ENCODE assay signal across 8 mouse cellular contexts in genomic region chr1:180330707-180331545, GRCm38 (mm10). TPM values are rescaled to one million over a fixed set of nuclear protein-coding genes. Genes with fewer than 3 reads are reported as not detected.
A peak's percentile ranks its signal among the peaks of the same experiment; 100 is the strongest.
DNase-seq lines count a peak whose midpoint lies in the region; ATAC-seq and TF ChIP-seq lines count a peak whose summit lies in the region.

No protein-coding gene starts in this region.

- WGBS in heart, adult 2 months: under 1% methylated on average over 58 of the region's 58 CpGs
- WGBS in kidney, embryonic 16.5 days: under 1% methylated on average over 58 of the region's 58 CpGs
- WGBS in macrophage (ENCODE audit: missing documents): under 1% methylated on average over 55 of the region's 58 CpGs

- H3K4me3 ChIP-seq in heart, adult 2 months: peak overlapping the region; percentile 90
- peak overlapping the region; percentile 79 for H3K4me3 ChIP-seq in kidney, embryonic 16.5 days (ENCODE audit: low read length)
- H3K4me3 ChIP-seq in macrophage (ENCODE audit: inconsistent target): peak overlapping the region; percentile 85

- H3K27me3 ChIP-seq in heart, adult 2 months (ENCODE audit: control insufficient read depth, insufficient read depth, low read length): no peaks in the 10 kb centered on the region
- no peaks in the 10 kb centered on the region for H3K27me3 ChIP-seq in kidney, embryonic 16.5 days (ENCODE audit: insufficient read depth, low read length)

- no peak for TF ChIP-seq CTCF in heart, adult 2 months (IDR thresholded peaks at IDR 0.05)

- no peak for TF ChIP-seq EP300 in heart, adult 2 months (IDR thresholded peaks at IDR 0.05; ENCODE audit: insufficient read depth, low read depth, low read length)

- ATAC-seq in kidney, embryonic 16.5 days (ENCODE audit: low FRiP score, low TSS enrichment): peak; percentile 49
- no peak for ATAC-seq in monocyte, adult 5-6 weeks (replicated peaks; ENCODE audit: insufficient number of reproducible peaks, low FRiP score, low TSS enrichment, poor library complexity, severe bottlenecking)

- peaks cover 7% of the 10 kb centered on the region for H3K4me1 ChIP-seq in heart, adult 2 months (ENCODE audit: control insufficient read depth, insufficient read depth, low read length)
- peaks cover 59% of the 10 kb centered on the region for H3K4me1 ChIP-seq in kidney, embryonic 16.5 days (ENCODE audit: insufficient read depth, low read length)

- H3K79me2 ChIP-seq in heart, adult 2 months (replicated peaks; ENCODE audit: control insufficient read depth, insufficient read depth, low read length): peaks cover 19% of the 10 kb centered on the region
- peaks cover 52% of the 10 kb centered on the region for H3K79me2 ChIP-seq in macrophage (ENCODE audit: inconsistent target)

- H3K4me2 ChIP-seq in kidney, embryonic 16.5 days (replicated peaks; ENCODE audit: low read depth, low read length): peak overlapping the region; percentile 91

- H3K9ac ChIP-seq in heart, adult 2 months (ENCODE audit: low read depth, low read length): peak overlapping the region; percentile 98
- H3K9ac ChIP-seq in kidney, embryonic 16.5 days (replicated peaks; ENCODE audit: low read length): peak overlapping the region; percentile 87

- DNase-seq in urinary bladder, adult 2 months (ENCODE audit: low spot score): peak; percentile 47
- DNase-seq in urinary bladder, postnatal 10 days (ENCODE audit: low spot score): no peak
- peak; percentile 48 for DNase-seq in cerebellum, adult 9-11 months
- DNase-seq in heart, adult 2 months: peak; percentile 69 to 74
- DNase-seq in spleen, adult 18-20 months: peak; percentile 69 to 70

- H3K27ac ChIP-seq in heart, adult 2 months: peak overlapping the region; percentile 98
- peak overlapping the region; percentile 95 for H3K27ac ChIP-seq in kidney, embryonic 16.5 days (ENCODE audit: low read length)
- H3K27ac ChIP-seq in macrophage: peak overlapping the region; percentile 92

- TF ChIP-seq POLR2A in heart, adult 2 months (IDR thresholded peaks at IDR 0.05; ENCODE audit: insufficient read depth, low read depth, low read length): no peak

- H3K9me3 ChIP-seq in kidney, embryonic 16.5 days (ENCODE audit: low read length): no peaks in the 10 kb centered on the region

- peaks cover 10% of the 10 kb centered on the region for H3K36me3 ChIP-seq in heart, adult 2 months (ENCODE audit: control insufficient read depth, insufficient read depth, low read length)
- peaks cover 4% of the 10 kb centered on the region; the same call in 1 of the 2 replicates for H3K36me3 ChIP-seq in kidney, embryonic 16.5 days (ENCODE audit: insufficient read depth, low read length)
- H3K36me3 ChIP-seq in macrophage (ENCODE audit: inconsistent target): peaks cover 13% of the 10 kb centered on the region; the same call in 1 of the 2 replicates

- intact Hi-C loops in heart, adult 2 months (cut with DNase I): loop anchor here (1.0 to 5.0 kb wide), 4 partner anchors 33 to 91 kb away; no protein-coding TSS in a partner anchor

RNA-seq across cellular contexts. Expression of gene Itpkb, which starts 0.6 kb away (rescaled TPM):
- polyA plus RNA-seq in urinary bladder, adult 2 months (2012; rRNA removed): 25.7 and 54.9 TPM in 2 replicates
- total RNA-seq in heart, adult 2 months (2021): 10 to 100 TPM; 50.0 to 50.7 TPM
- 21.5 and 29.9 TPM in 2 replicates for polyA plus RNA-seq in heart, adult 2 months (2012; rRNA removed)
- polyA plus RNA-seq in kidney, embryonic 16.5 days (2015; fragmentation: Nextera tagmentation; extraction: Ambion mirVana): 8.3 and 9.6 TPM in 2 replicates
- total RNA-seq in macrophage (2018; cell fraction: chromatin; rRNA removed): 1,000 to 10,000 TPM in 4 of 26 experiments, 100 to 1,000 TPM in 22; 236 to 1,218 (median 566) TPM
- total RNA-seq in macrophage (2018; cell fraction: cytosol; rRNA removed): 100 to 1,000 TPM in 10 of 26 experiments, 10 to 100 TPM in 16; 60.5 to 237 (median 89.4) TPM
- total RNA-seq in macrophage (2018; cell fraction: nucleus; rRNA removed): 100 to 1,000 TPM; 208 to 665 (median 325) TPM
- 43.7 to 63.0 TPM (median 46.1 TPM) in 3 replicates for polyA plus RNA-seq in macrophage (2018)
- total RNA-seq in monocyte, adult 5-6 weeks (2017): 32.2 to 77.3 TPM (median 38.3 TPM) in 3 replicates
